Mouse (Mus musculus) ZHBTc4 (cell line): Measurements from ENCODE around the gene Myo1d.
"Not testable (repeated sequence)": the region's sequence is repeated elsewhere in the genome, so short reads cannot be mapped to it uniquely, and the experiment has no call there.

Experiments
- DNase-seq: peaks from one replicate; pipeline ENCODE4 v3.0.0-alpha.2; 2011; ENCODE audit warnings: low read depth, low spot score

The Myo1d gene

GRCm38 (mm10) chr11:80481409-80482050, 298.3 kb downstream of the Myo1d start:
- no peak for DNase-seq

DNA sequence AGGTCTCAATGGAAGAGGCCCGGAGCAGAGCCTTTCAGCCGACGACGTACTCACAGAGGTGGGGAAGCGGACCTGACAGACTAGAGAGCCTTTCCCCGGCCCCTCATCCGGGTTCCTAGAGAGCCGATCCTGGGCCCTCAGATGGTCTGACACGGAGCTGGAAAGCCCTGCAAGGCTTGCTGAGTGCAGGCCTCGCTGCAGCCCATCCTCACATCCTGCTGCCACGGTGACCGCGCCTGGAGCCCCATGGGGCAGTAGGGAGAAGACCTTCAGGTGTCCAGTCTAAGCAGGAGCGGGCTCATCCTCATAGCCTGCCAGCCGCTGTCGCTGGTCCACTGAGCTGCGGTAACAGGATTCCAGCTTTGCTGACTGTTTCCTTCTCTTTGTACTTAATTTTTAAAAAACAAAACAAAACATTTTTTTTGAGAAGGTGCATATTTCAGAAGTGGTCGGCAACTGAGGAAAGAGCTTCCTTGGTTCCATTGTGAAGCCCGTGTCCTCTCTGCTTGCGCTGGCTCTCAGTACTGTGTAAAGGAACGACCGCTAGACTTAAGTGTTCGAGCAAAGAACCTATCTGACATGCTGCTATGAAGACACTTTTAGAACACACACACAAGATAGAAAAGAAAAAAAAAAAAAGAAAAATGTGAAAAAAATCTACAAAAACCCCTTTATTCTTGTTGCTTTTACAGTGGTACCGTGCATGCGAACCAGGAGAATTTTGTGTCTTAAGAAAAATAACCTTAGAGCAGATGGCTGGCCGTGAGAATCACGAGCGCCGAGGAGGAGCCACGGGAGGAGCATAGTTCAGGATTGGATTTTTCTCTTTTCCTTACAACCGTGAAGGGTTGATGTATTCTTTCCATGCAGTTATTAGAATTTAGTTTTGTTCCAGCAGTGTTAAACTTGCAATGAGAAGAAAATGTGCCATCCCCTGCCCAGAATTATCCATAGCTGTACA, 299.6 kb downstream of the Myo1d start:
- no peak for DNase-seq

DNA sequence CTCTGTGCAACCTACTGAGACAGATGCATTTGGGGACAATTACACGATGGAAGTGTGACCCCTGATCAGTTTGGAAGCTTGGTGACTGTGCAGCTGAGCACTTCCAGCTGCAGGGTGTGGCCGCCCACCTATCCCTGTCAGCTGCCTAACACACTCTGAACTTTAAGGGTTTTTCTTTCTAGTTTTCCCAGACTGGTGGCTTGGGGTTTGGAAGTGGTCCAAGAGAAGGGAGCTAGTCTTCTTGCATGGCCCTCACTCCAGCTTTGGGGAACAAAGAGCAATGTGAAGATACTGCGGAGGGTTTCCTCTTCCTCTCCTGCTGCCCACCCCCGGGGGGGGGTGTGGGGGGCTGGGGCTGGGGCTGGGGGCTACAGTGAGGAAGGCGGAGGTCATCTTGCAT, 300.4 kb downstream of the Myo1d start:
- DNase-seq, result no peak

DNA sequence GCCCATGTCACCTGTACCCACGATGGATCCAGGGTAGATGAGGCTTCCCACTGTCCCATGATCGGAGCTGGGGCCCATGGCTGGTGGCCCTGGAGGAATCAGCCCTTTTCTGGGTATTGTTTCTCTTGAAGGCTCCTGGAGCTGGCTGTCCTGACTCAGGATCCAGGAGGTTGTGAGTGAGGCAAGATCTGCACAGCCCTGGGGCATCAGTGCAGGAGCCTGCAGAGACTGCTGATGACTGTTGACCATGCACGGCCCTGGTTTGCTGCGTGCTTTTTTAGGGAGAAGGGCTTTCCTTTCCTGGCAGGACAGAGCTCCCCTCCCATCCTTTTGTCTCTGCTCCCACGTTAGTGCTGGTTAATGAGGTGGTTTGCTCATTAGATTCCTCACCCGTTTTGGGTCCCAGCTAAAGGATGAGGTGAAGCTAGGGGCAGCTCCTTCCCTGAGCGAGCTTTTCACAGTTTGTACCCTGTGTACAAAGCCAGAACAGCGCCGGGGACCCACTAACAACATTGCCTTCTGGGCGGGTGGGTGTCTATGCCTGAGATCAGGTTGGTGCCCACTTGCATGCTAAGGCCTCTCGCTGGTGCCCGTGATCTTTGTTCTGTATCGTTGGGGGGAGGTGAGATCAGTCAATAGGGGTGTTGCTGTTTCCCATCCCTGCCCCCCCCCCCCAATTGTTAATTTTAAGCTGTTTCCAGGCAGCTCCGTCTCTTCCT, 301.0 kb downstream of the Myo1d start:
- DNase-seq, result no peak

DNA sequence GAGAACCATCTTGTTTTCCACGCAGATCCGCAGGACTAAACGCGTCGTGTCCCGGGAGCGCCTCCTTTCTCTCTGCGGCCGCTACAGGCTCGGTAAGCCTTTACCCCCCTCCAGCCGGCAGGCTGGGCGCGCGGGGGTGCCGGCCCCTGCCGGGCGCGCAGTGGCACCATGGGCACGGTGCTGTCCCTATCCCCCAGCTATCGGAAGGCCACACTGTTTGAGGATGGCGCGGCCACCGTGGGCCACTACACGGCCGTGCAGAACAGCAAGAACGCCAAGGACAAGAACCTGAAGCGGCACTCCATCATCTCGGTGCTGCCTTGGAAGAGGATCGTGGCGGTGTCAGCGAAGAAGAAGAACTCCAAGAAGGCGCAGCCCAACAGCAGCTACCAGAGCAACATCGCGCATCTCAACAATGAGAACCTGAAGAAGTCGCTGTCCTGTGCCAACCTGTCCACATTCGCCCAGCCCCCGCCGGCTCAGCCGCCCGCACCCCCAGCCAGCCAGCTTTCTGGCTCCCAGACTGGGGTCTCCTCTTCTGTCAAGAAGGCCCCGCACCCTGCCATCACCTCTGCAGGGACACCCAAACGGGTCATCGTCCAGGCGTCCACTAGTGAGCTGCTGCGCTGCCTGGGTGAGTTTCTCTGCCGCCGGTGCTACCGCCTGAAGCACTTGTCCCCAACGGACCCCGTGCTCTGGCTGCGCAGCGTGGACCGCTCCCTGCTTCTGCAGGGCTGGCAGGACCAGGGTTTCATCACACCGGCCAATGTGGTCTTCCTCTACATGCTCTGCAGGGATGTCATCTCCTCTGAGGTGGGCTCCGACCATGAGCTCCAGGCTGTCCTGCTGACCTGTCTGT, 302.3 kb downstream of the Myo1d start:
- peak; percentile 46 for DNase-seq

DNA sequence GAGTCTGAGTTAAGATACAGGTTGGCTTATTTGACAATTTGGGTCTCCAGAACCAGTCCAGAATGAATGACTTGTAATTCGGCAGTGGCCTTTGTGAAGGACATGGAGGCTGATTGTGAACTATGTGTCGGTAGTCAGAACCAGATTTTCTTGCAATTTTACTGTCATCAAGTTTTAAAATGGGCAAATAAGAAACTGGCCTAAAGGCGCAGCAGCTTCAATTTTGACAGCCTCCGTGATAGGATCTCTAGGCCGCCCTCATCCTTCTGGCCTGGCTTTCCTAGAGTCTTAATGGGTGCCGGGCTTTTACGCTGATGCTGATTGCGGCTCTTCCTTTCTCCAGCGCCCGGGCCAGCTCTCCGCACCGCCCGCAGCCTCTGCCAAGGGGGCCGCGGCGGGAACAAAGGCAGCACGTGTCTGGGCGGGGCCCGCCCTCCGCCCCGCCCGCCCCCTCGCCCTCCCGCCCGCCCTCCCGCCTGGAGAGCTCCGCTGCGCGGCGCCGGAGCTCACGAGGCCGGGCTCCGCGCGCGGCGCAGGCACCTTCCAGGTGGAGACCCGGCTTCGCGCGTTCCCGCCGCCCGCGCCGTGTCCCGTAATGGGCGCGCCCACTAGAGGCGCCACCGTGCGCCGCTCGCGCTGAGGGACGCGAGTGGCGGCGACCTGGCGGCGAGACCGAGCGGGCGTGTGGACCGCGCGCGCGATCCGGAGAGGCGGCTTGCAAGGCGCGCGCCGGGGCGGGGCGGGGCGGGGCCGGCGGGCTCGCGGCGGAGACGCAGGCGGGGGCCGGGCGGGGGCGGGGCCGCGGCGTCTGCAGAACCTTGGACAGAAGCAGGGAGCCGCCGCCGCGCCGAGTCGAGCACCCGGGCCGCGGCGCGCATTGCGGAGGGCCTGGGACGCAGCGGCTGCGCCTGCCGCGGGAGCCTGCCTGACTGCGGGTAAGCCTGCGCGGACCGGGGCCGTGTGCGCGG, 303.3 kb downstream of the Myo1d start, which contains the start of gene Cdk5r1:
Gene Cdk5r1, plus strand, starts transcription at position 802 of the 968 bp plus-strand sequence.
- peak; percentile 93 for DNase-seq

DNA sequence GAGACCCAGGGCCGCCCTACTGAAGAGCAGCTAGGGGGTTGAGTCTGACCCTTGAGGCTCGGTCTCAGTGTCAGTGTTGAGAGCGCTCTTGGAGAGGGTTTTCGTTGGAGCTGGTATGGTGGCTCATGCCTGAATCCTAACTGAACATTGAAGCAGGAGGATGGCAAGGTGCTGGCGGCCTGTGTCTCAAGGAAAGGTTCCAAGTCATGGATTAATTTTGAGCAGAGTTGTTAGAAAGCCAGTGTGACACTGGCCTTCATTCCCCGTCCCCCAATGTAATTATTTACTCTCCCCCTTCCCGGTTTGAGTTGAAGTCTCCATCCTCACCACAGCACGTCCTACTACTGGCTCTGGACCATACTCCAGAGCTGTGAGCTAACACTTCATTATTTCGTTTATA, 304.3 kb downstream of the Myo1d start:
- DNase-seq, result no peak

GRCm38 (mm10) chr11:80474846-80475245, 305.0 kb downstream of the Myo1d start:
- DNase-seq, result no peak

DNA sequence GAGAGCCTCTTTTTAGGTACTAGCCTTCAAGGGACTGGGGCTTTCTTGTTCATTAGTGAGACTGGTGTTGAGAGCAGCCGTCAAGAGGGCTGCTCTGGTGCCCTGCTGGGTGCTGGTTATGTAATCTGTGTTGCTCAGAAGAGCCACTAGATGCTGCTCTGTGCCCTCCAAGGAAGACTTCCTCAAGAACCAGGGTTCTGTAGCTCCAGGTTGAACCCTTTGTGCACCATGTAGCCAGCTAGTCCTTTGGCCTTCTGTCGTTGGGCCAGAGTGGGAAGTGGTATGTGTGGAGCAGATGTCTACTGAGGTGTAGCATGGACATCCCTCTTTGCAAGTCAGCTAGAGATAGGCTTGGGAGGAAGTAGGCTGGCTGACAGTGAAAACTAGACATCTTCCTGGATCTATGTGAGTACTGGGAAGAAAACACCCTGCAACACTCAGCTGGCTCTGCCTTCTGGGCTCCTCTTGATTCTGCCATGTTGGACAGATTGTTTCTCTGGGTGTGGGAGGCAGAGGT, 305.6 kb downstream of the Myo1d start:
- DNase-seq, result no peak

DNA sequence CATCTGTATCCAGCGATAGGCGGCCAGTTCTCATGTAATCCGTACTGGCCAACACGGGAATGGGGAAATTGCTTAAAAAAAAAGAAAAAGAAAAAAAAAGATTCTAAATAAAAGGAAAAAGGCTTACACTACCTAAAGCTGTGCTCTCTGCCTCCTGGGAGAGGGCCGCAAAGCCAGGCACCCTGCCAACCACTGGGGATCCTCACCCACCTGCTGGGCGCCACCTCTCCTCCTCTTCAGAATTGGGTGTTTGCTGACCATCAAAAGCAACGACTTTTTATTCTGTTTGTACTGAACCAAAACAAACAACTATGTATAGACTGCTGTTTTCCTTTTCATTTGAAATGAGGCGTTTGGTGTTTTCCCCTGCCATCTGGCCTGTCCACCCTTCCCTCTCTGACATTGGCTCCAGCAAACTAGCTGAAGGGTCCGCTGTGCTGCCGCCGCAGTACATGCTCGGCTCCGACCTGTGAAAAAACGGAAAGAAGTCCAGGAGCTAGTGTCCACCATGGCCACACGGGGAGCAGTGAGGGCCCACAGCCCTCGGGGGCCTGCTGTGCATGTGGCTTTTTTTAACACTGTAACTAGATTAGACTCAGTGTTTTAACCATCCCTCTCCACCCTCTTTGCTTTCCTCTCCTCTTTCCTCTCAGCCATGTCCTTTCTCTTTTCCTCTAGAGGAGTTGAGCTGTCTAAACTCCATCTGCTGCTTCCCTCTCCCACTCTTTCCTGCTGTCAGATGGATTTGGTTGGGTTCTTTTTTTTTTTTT, 307.8 kb downstream of the Myo1d start:
- DNase-seq, result no peak

GRCm38 (mm10) chr11:80463605-80464130, 316.2 kb downstream of the Myo1d start:
- not testable (repeated sequence) for DNase-seq

- DNase-seq, result no peak
Measured at GRCm38 (mm10) chr11:80453198-80453597, 326.6 kb downstream of the Myo1d start.

DNA sequence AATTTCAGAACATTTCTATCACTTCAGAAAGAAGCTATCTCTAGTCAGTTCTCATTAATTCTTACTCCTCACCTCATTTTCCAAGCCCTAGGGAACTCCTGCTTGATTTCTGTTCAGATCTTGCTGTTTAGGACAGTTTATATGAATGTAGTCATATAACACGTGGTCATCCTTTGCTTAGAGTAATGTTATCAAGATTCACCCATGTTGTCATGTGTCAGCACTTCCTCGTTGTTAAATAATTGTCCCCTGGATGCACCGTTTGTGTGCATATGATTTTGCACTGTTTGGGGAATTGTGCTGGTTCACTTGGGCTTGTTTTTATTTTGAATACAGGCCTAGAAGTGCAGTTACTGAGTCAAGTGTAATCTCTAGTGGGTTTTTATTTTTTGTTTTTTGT, 327.6 kb downstream of the Myo1d start:
- no peak for DNase-seq

DNA sequence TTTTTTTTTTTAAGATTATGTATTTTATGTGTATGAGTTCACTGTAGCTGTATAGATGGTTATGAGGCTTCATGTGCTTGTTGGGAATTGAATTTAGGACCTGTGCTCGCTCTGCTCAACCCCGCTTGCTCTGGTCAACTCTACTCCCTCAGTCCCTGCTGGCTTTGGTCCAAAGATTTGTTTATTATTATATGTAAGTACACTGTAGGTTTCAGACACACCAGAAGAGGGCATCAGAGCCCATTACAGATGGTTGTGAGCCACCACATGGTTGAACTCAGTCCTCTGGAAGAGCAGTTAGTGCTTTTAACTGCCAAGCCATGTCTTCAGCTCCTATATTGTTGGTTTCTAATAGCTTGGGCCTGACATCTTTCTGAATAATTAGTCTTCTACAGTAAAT, 330.0 kb downstream of the Myo1d start:
- no peak for DNase-seq

DNA sequence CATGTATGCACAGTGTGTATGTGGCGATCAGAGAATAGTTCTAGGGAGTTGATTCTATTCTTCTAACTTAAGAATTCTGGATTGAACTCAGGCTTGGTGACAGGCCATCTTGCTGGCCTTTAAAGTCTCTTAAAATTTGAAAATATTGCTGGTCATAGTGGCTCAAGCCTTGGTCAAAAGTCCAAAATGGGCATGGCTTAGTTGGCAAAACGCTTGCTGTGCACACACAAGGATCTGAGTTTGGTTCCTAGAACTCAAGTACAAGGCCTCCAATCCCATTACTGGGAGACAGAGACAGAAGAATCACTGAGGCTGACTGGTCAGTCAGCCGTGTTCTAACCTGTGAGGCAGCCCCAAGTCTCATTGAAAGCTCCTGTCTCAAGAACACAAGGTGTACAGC, 332.9 kb downstream of the Myo1d start:
- no peak for DNase-seq
